Mouse (Mus musculus) liver, embryonic 14.5 days (tissue): ENCODE results near the gene Wdr81.
"Not testable (repeated sequence)": the region's sequence is repeated elsewhere in the genome, so short reads cannot be mapped to it uniquely, and the experiment has no call there.

Experiments
- CTCF ChIP-seq: IDR thresholded peaks from 2 replicates; pipeline ENCODE4 v1.5.1; 2016; ENCODE audit warnings: antibody characterized with exemption, low read depth, control low read depth
- EP300 ChIP-seq: IDR thresholded peaks from 2 replicates; pipeline ENCODE4 v1.6.1; 2016; ENCODE audit warnings: antibody characterized with exemption, low read depth

DNA sequence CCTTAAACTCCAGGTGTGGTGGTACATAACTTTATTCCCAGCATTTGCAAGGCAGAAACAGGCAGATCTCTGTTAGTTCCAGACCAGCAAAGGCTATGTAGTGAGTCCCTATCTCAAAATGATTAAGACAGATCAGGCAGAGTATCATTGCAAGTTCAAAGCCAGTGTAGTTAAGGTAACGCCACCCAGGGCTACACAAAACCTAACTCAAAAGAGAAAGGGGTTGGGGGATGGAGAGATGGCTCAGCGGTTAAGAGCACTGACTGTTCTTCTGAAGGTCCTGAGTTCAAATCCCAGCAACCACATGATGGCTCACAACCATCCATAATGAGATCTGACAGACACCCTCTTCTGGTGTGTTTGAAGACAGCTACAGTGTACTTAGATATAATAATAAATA lies 1.5 kb upstream of the Wdr81 start:
- not testable (repeated sequence) for TF ChIP-seq EP300, CTCF
